Mouse (Mus musculus): ENCODE results near the gene Hist1h3b. TPM values are rescaled to one million over a fixed set of nuclear protein-coding genes. Genes with fewer than 3 reads are reported as not detected.
A peak's percentile ranks its signal among the peaks of the same experiment; 100 is the strongest.
"Not testable (repeated sequence)": the region's sequence is repeated elsewhere in the genome, so short reads cannot be mapped to it uniquely, and the experiment has no call there.

Gene Hist1h3b
- total RNA-seq, 2 experiments from 2014 or later: 13.6 to 15.0 TPM

GRCm38 (mm10) chr13:23742007-23742406, 10.1 kb upstream of the Hist1h3b start:
- no peak for TF ChIP-seq CTCF (conservative IDR thresholded peaks at IDR 0.05)
- DNase-seq (ENCODE audit: low spot score in 2 of 2): no peak
- Histone ChIP-seq H3K27ac (no peak overlapping the region), H3K4me3 (no peak overlapping the region)

DNA sequence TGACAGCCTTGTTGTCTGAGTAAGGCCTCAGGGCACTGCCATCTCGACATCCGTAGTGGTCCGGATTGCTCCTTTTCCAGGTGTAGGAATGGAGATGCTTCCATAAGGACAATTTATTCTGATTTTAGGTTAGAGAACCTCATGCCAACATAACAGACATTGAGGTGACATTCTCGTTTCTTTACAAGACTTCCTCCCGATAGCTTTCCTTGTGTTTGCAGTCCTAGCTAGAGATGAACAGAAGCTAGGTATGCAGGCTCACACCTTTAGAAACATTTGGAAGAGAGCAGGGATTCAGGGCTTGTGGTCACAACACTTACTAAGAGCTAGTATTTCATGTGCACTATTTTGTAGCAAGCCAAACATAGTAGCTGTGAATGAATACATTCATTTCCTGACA, 8.9 kb upstream of the Hist1h3b start:
- no peak overlapping the region for H3K27ac ChIP-seq
- no peak for TF ChIP-seq CTCF (conservative IDR thresholded peaks at IDR 0.05)
- no peak overlapping the region for H3K4me3 ChIP-seq
- DNase-seq (ENCODE audit: low spot score in 2 of 2): no peak

GRCm38 (mm10) chr13:23743963-23744362, 8.1 kb upstream of the Hist1h3b start:
- DNase-seq (ENCODE audit: low spot score in 2 of 2): no peak
- no peak overlapping the region for H3K4me3 ChIP-seq
- TF ChIP-seq CTCF (conservative IDR thresholded peaks at IDR 0.05): no peak
- no peak overlapping the region for H3K27ac ChIP-seq

DNA sequence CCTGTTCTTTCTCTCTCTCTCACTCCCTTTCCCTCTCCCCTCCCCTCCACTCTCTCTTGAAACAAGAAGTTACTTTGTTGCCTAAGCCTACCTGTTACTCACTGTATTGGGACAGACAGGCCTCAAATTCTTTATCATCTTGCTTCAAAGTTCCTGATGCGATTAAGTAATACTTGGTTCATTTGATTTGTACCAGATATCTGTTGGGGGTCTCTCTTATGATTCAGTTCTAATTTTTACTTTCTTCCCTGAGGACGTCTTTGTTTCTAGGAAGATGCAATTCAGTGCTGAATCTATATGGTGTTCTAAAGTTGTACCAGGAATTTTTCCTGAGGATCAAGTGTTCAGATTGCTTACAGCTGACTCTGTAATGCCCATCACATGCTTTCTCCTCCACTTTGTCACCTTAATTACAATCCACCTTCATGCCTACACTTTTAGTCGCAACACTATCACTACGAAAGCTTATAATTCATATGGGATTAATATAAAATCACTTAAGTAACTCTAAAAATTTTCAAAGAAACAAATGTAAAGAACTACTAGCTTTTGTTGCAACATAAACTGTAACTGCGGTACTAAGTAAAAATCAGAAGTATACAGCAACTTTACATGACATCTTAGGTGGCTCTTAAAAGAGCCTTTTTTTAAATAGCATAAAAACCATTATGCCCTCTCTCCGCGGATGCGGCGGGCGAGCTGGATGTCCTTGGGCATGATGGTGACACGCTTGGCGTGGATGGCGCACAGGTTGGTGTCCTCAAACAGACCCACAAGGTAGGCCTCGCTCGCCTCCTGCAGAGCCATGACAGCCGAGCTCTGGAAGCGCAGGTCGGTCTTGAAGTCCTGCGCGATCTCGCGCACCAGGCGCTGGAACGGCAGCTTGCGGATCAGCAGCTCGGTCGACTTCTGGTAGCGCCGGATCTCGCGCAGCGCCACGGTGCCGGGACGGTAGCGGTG, 7.4 kb upstream of the Hist1h3b start:
- no peak for TF ChIP-seq CTCF (conservative IDR thresholded peaks at IDR 0.05)
- DNase-seq (ENCODE audit: low spot score in 2 of 2): no peak
- peak overlapping the region; percentile 59; the same call in 1 of the 2 replicates for H3K4me3 ChIP-seq

DNA sequence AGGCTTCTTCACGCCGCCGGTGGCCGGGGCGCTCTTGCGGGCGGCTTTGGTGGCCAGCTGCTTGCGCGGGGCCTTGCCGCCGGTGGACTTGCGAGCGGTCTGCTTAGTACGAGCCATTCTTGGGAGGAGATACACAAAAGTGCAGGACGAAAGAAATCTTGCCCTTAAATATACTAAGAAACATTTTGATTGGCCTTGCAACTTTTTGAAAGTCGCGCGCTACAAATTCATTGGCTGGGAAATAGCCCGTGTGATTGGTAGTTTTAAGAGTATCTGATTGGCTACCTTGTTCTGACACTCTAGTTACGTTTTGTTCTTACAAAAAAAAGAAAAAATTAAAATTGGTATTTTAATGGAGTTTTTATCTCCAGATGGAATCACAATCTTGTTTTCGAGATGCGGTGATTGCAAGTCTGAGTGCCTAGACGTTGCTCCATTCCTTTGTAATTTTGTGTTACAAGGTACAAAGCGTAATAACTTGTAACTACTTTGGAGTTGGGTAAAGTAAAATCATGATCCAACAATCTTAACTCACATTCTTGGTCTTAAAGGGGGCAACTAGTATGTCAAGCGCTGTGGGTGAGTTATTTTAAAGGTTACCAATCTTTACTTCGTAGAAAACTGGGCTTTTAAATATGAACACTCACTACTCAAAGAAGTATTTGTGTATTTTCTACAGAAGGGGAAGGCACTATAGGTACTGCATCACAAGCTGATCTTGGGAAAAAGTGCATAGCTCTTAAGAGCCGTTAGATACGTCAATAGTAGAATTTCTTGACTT, 6.5 kb upstream of the Hist1h3b start, which contains the start of gene Hist1h3c:
Hist1h3c (minus strand) TSS at position 222 of the 781 bp plus-strand sequence.
- peak within 1 kb of the TSS; percentile 59 for H3K4me3 ChIP-seq
- peak within 1 kb of the TSS; percentile 91 for H3K27ac ChIP-seq
- TF ChIP-seq CTCF (conservative IDR thresholded peaks at IDR 0.05): peak; percentile 33
- DNase-seq (ENCODE audit: low spot score in 2 of 2): peak; percentile 82 to 83

More for the DNA sequence above, 7.4 kb upstream of the Hist1h3b start:
- H3K27ac ChIP-seq: no peak overlapping the region

- Histone ChIP-seq H3K4me3 (peak within 1 kb of the TSS; percentile 59), H3K27ac (peak within 1 kb of the TSS; percentile 91)
- DNase-seq (ENCODE audit: low spot score in 2 of 2): peak; percentile 52 to 87
- TF ChIP-seq CTCF (conservative IDR thresholded peaks at IDR 0.05): peak; percentile 50
Observed at GRCm38 (mm10) chr13:23746201-23747080, 5.6 kb upstream of the Hist1h3b start, which contains the start of gene Hist1h2bb. Hist1h2bb (plus strand) TSS chr13:23746734.

DNA sequence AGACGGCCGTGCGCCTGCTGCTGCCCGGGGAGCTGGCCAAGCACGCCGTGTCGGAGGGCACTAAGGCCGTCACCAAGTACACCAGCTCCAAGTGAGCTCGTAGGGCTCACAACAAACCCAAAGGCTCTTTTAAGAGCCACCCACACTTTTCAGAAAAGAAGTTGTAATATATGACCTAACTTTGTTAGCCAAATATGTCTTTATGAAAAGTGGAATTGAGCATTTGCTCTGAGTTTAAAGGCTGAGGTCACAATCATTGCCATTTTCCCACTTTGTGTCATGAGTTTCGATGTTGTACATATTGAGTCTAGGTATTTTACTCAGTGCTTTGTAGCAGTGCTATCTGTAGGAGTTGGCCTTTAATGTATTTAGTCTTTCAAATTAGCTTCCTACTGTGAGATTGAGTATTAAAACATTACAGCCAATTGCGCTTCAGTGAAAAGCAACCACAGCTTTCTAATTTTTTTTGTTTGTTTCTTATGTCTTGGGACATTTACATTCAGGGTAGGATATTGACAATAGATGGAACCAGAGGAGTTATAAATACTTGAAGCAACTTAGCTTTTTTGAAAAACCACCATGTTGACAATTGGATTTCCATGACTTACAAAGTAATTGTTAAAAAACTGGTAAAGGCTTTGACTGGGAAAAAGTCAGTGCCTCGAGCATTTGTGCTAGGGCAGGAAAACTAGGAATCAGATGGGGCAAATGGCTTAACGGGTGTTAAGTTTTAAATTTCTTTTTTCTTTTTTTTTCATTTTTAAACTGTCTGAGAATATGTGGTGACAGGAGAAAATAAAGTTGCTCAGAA, 4.8 kb upstream of the Hist1h3b start:
- Histone ChIP-seq H3K27ac (peak overlapping the region; percentile 91), H3K4me3 (peak overlapping the region; percentile 59)
- DNase-seq (ENCODE audit: low spot score in 2 of 2): no peak
- no peak for TF ChIP-seq CTCF (conservative IDR thresholded peaks at IDR 0.05)

DNA sequence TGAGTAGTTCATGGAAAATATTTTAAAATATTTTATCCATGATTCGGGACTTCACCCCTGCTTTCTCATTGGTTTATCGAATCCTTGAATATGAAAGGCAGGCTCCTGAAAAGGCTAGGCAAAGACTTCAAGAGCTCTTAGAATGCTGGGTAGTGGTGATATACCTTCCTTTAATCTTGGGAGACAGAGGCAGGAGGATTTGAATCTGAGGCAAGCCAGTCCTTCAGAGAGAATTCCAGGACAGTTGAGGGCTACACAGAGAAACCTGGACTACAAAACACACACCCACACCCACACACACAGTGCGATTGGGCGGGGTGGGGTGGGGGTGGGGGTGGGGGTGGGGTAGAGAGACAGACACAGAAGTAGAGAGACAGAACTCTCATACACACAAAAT, 4.2 kb upstream of the Hist1h3b start:
- no peak overlapping the region for H3K4me3 ChIP-seq
- DNase-seq (ENCODE audit: low spot score in 2 of 2): no peak
- H3K27ac ChIP-seq: peak overlapping the region; percentile 91
- TF ChIP-seq CTCF (conservative IDR thresholded peaks at IDR 0.05): no peak

DNA sequence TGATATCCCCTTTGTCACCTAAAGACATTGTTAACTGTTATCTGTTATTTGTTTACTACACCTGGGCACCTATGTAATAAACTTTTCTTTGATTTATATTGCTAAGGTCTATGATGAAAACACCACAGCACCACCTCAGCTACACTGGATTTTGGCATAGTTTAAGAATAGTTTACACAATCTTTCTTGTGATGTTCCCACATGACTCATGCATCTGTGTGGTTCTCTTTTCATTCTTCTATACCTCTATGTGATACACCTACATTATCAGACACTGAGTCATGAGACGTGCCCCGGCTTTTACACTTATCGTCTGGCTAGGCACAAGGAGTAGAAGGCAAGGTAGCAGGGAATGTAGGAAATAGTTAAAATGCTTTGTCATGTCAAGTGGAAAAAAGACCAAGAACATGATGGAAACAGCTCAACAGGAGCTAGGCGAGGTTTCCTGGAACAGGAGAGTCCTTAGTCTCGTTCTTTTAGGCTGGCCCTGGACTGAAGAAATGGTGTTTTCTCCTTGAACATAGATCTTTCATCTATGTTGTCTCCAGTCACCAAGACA, 2.4 kb upstream of the Hist1h3b start:
- TF ChIP-seq CTCF (conservative IDR thresholded peaks at IDR 0.05): no peak
- Histone ChIP-seq H3K4me3 (no peak overlapping the region), H3K27ac (peak overlapping the region; percentile 93)
- no peak for DNase-seq (ENCODE audit: low spot score in 2 of 2)

DNA sequence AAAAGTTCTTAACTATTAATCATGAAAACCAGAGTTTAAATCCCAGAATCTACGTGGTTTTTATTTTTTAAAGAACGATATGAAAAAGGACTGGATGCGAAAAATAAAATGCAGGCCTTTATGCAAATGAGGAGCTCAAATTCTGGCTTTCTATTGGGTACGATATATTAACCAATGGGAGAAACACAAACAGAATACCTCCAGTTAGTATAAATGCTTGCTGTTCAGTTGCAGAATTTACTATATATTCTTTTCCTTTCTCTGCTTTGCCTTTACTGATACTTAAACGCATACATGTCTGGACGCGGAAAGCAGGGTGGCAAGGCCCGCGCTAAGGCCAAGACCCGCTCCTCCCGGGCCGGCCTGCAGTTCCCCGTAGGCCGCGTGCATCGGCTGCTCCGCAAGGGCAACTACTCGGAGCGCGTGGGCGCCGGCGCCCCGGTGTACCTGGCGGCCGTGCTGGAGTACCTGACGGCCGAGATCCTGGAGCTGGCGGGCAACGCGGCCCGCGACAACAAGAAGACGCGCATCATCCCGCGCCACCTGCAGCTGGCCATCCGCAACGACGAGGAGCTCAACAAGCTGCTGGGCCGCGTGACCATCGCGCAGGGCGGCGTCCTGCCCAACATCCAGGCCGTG, 1.1 kb upstream of the Hist1h3b start, which contains the start of gene Hist1h2ab:
Hist1h2ab (plus strand) TSS at position 288 of the 639 bp plus-strand sequence.
- peak within 1 kb of the TSS; percentile 58 for H3K4me3 ChIP-seq
- H3K27ac ChIP-seq: peak within 1 kb of the TSS; percentile 93
- peak; percentile 31 for TF ChIP-seq CTCF (conservative IDR thresholded peaks at IDR 0.05)
- DNase-seq (ENCODE audit: low spot score in 2 of 2): not testable (repeated sequence)

Measured in layer of hippocampus, adult 2 months (tissue).